Mouse (Mus musculus) liver, adult 2 months (tissue): ENCODE results near the gene Cfap45.

Source experiments
- CTCF ChIP-seq: fragments of 200-500 bp; IDR thresholded peaks from 2 replicates; pipeline ENCODE4 v1.5.1; 2011; ENCODE audit warnings: low read depth, low read length, control low read depth
- POLR2A ChIP-seq: fragments of 200-500 bp; IDR thresholded peaks from 2 replicates; pipeline ENCODE4 v1.6.1; 2011; ENCODE audit warnings: low read length, control low read depth; ENCODE audit not compliant: insufficient read depth; ENCODE audit errors: extremely low read depth

GRCm38 (mm10) chr1:172514551-172515268 lies 5.9 kb upstream of the Cfap45 start:
- TF ChIP-seq CTCF (no peak), POLR2A (no peak)
